Mouse (Mus musculus) layer of hippocampus, adult 9-10 months (tissue): ENCODE measurements at regions not wholly inside any gene's neighbourhood (a gene's known extent, or its start where the extent isn't known, plus 50 kb on each side); places are given as distances from the start of the nearest gene placed in this dataset.

ENCODE experiments used
- DNase-seq: peaks from one replicate; pipeline ENCODE4 v3.0.0; 2022; ENCODE audit warnings: low spot score

GRCm38 (mm10) chr1:90505599-90505998 lies 97.2 kb upstream of the Cops8 start:
- DNase-seq = no peak

- DNase-seq = no peak
These were observed 96.2 kb upstream of the Cops8 start for GRCm38 (mm10) chr1:90506582-90506981.

GRCm38 (mm10) chr1:90509371-90509770 lies 93.4 kb upstream of the Cops8 start:
- DNase-seq = peak; percentile 25

GRCm38 (mm10) chr1:90513442-90514070 lies 89.2 kb upstream of the Cops8 start:
- no peak for DNase-seq

GRCm38 (mm10) chr1:90514176-90514575 lies 88.6 kb upstream of the Cops8 start:
- DNase-seq = no peak

GRCm38 (mm10) chr1:90518584-90519265 lies 84.1 kb upstream of the Cops8 start:
- DNase-seq = no peak

- no peak for DNase-seq
These were observed 83.2 kb upstream of the Cops8 start for GRCm38 (mm10) chr1:90519284-90520275.

GRCm38 (mm10) chr1:90522294-90522693 lies 80.5 kb upstream of the Cops8 start:
- no peak for DNase-seq

- DNase-seq = no peak
These were observed 78.0 kb upstream of the Cops8 start for GRCm38 (mm10) chr1:90524641-90525220.

GRCm38 (mm10) chr1:90526311-90526710 lies 76.5 kb upstream of the Cops8 start:
- DNase-seq = no peak

- DNase-seq = no peak
These were observed 74.6 kb upstream of the Cops8 start for GRCm38 (mm10) chr1:90527947-90528717.

GRCm38 (mm10) chr1:90533481-90533880 lies 69.3 kb upstream of the Cops8 start:
- no peak for DNase-seq

GRCm38 (mm10) chr1:90536105-90536504 lies 66.7 kb upstream of the Cops8 start:
- DNase-seq = no peak

GRCm38 (mm10) chr1:90543801-90544795 lies 58.7 kb upstream of the Cops8 start:
- no peak for DNase-seq

- DNase-seq = no peak
These were observed 57.8 kb upstream of the Cops8 start for GRCm38 (mm10) chr1:90544821-90545536.

- DNase-seq = no peak
These were observed 50.1 kb upstream of the Cops8 start for GRCm38 (mm10) chr1:90552644-90553043.
